Mouse (Mus musculus) Patski (cell line): ENCODE results near the gene Vars2. TPM values are rescaled to one million over a fixed set of nuclear protein-coding genes. Genes with fewer than 3 reads are reported as not detected.

Experiments
- ATAC-seq: fragments of 100-300 bp; one replicate; pipeline ENCODE4 v1.8.0; 2021
- CTCF ChIA-PET: fragments of 350-600 bp; sonication (Branson Sonifier 250); formaldehyde crosslinking; loops from one replicate; lab custom pipeline; 2022; ENCODE audit warnings: inconsistent platforms; lab: Charles Lee
- POLR2A ChIA-PET: fragments of 350-600 bp; sonication (Branson Sonifier 250); formaldehyde crosslinking; loops from one replicate; lab custom pipeline; 2022; ENCODE audit warnings: antibody characterized with exemption, inconsistent platforms; lab: Charles Lee
- DNase-seq: peaks from one replicate; pipeline ENCODE4 v3.0.0-alpha.2; 2011; ENCODE audit warnings: low read depth, low spot score
- H3K27me3 ChIP-seq: fragments of 371-371 bp; one replicate; pipeline ENCODE4 v1.5.1; 2021
- CTCF ChIP-seq: fragments of 100-300 bp; IDR thresholded peaks from one replicate; pipeline ENCODE4 v1.5.1; 2021
- in situ Hi-C: fragments of 300-500 bp; cut with MboI; formaldehyde crosslinking; loops from 3 replicates; pipeline ENCODE4 v1.11.1; 2018; ENCODE audit warnings: low pct_unique_long_range_greater_than_20kb, mixed read lengths
- polyA plus RNA-seq: library from polyadenylated mRNA; unstranded; gene quantifications from one replicate; pipeline ENCODE4 v1.2.3, GENCODE M21; 2021

Gene Vars2
- polyA plus RNA-seq: 34.4 TPM

GRCm38 (mm10) chr17:35667334-35668065, at the start of gene Vars2:
Gene Vars2, minus strand, starts transcription at chr17:35667592.
- peak; percentile 62 for DNase-seq
- in situ Hi-C loops: loop anchor here (5.0 kb wide), 1 partner anchor 85 kb away; no protein-coding TSS in a partner anchor
- no peak for TF ChIP-seq CTCF
- no peaks in the 10 kb centered on the region for H3K27me3 ChIP-seq
- CTCF ChIA-PET: interaction anchor here (0.8 to 1.2 kb wide), 4 partner anchors 69 to 89 kb away, joined by 3 to 4 read pairs (median 3); no protein-coding TSS in a partner anchor
- POLR2A ChIA-PET: interaction anchor here (0.7 to 1.8 kb wide), 6 partner anchors 14 to 33 kb away, joined by 3 to 7 read pairs (median 4); no protein-coding TSS in a partner anchor
- ATAC-seq: peak; percentile 24

- ChIA-PET POLR2A (no interaction called here), CTCF (interaction anchor here (2.9 kb wide), 1 partner anchor 13 kb away, joined by 13 read pairs; the partner anchor contains the start of gene Ddr1)
- ATAC-seq (no peak), DNase-seq (no peak)
- no peak for TF ChIP-seq CTCF
- no peaks in the 10 kb centered on the region for H3K27me3 ChIP-seq
- in situ Hi-C loops: no loop called here
Measured at GRCm38 (mm10) chr17:35717080-35717479, 49.7 kb upstream of the Vars2 start.

- no peaks in the 10 kb centered on the region for H3K27me3 ChIP-seq
- CTCF ChIA-PET: interaction anchor here (0.9 to 2.9 kb wide), 3 partner anchors 9 to 18 kb away, joined by 3 to 13 read pairs (median 6); partner anchors contain the start of gene Ddr1
- ATAC-seq (no peak), DNase-seq (no peak)
- POLR2A ChIA-PET: no interaction called here
- TF ChIP-seq CTCF: no peak
- in situ Hi-C loops: no loop called here
Measured at GRCm38 (mm10) chr17:35716114-35716513, 48.7 kb upstream of the Vars2 start.

GRCm38 (mm10) chr17:35710705-35711347, 43.4 kb upstream of the Vars2 start:
- no peak for DNase-seq
- ATAC-seq: no peak

GRCm38 (mm10) chr17:35708611-35709010, 41.2 kb upstream of the Vars2 start:
- in situ Hi-C loops: no loop called here
- no peak for TF ChIP-seq CTCF
- ATAC-seq (no peak), DNase-seq (no peak)
- H3K27me3 ChIP-seq: no peaks in the 10 kb centered on the region
- ChIA-PET POLR2A (interaction anchor here (0.6 to 1.4 kb wide), 4 partner anchors 14 to 130 kb away, joined by 3 to 11 read pairs (median 5); no protein-coding TSS in a partner anchor), CTCF (interaction anchor here (0.7 to 11.5 kb wide), 4 partner anchors 15 to 117 kb away, joined by 3 to 194 read pairs (median 3); no protein-coding TSS in a partner anchor)

More at GRCm38 (mm10) chr17:35710705-35711347, 43.4 kb upstream of the Vars2 start:
- in situ Hi-C loops: no loop called here
- no peak for TF ChIP-seq CTCF
- H3K27me3 ChIP-seq: no peaks in the 10 kb centered on the region
- ChIA-PET POLR2A (interaction anchor here (0.5 to 1.7 kb wide), 2 partner anchors 9 kb away, joined by 5 to 6 read pairs; no protein-coding TSS in a partner anchor), CTCF (interaction anchor here (0.8 to 11.5 kb wide), 5 partner anchors 13 to 118 kb away, joined by 3 to 194 read pairs (median 3); no protein-coding TSS in a partner anchor)

GRCm38 (mm10) chr17:35707929-35708328, 40.5 kb upstream of the Vars2 start:
- no peak for ATAC-seq
- ChIA-PET POLR2A (interaction anchor here (0.6 to 1.4 kb wide), 4 partner anchors 14 to 131 kb away, joined by 3 to 11 read pairs (median 5); no protein-coding TSS in a partner anchor), CTCF (interaction anchor here (2.0 to 11.5 kb wide), 3 partner anchors 16 to 132 kb away, joined by 4 to 194 read pairs (median 76); no protein-coding TSS in a partner anchor)
- no peak for TF ChIP-seq CTCF
- in situ Hi-C loops: no loop called here
- no peaks in the 10 kb centered on the region for H3K27me3 ChIP-seq
- DNase-seq: no peak

GRCm38 (mm10) chr17:35705836-35706235, 38.4 kb upstream of the Vars2 start:
- H3K27me3 ChIP-seq: no peaks in the 10 kb centered on the region
- ATAC-seq: no peak
- CTCF ChIA-PET: interaction anchor here (0.6 to 11.5 kb wide), 12 partner anchors 8 to 130 kb away, joined by 3 to 194 read pairs (median 4); no protein-coding TSS in a partner anchor
- in situ Hi-C loops: no loop called here
- POLR2A ChIA-PET: interaction anchor here (0.6 to 2.1 kb wide), 7 partner anchors 13 to 37 kb away, joined by 3 to 7 read pairs (median 4); no protein-coding TSS in a partner anchor
- no peak for DNase-seq
- no peak for TF ChIP-seq CTCF

GRCm38 (mm10) chr17:35704621-35705464, 37.5 kb upstream of the Vars2 start, which contains the start of gene Ddr1:
Gene Ddr1, minus strand, starts transcription at chr17:35704621.
- H3K27me3 ChIP-seq: no peaks in the 10 kb centered on the region
- TF ChIP-seq CTCF: no peak
- POLR2A ChIA-PET: interaction anchor here (0.6 to 5.0 kb wide), 9 partner anchors 12 to 118 kb away, joined by 3 to 22 read pairs (median 4); partner anchors contain the start of genes Flot1 and Ier3
- DNase-seq (no peak), ATAC-seq (no peak)
- CTCF ChIA-PET: interaction anchor here (0.6 to 11.5 kb wide), 15 partner anchors 9 to 171 kb away, joined by 3 to 194 read pairs (median 3); no protein-coding TSS in a partner anchor
- in situ Hi-C loops: no loop called here

GRCm38 (mm10) chr17:35703751-35704271, 36.4 kb upstream of the Vars2 start:
- ChIA-PET CTCF (interaction anchor here (1.0 to 11.5 kb wide), 8 partner anchors 13 to 172 kb away, joined by 3 to 194 read pairs (median 7); no protein-coding TSS in a partner anchor), POLR2A (interaction anchor here (1.0 to 5.0 kb wide), 5 partner anchors 16 to 119 kb away, joined by 3 to 22 read pairs (median 7); partner anchors contain the start of genes Flot1 and Ier3)
- ATAC-seq (no peak), DNase-seq (no peak)
- in situ Hi-C loops: no loop called here
- no peaks in the 10 kb centered on the region for H3K27me3 ChIP-seq
- TF ChIP-seq CTCF: no peak
